Mouse (Mus musculus) ES-E14 (cell line): ENCODE data around the gene Bri3. TPM values are rescaled to one million over a fixed set of nuclear protein-coding genes. Genes with fewer than 3 reads are reported as not detected.

Experiments used
- DNase-seq: peaks from one replicate; pipeline ENCODE4 v3.0.0-alpha.2; 2013; ENCODE audit warnings: low read depth, low spot score
- H3K27ac ChIP-seq: 2 replicates; pipeline ENCODE4 v1.5.1; 2012; ENCODE audit warnings: low read depth, mild to moderate bottlenecking, low read length, moderate library complexity, mixed read lengths; ENCODE audit not compliant: poor library complexity, insufficient read depth, severe bottlenecking
- H3K36me3 ChIP-seq: 2 replicates; pipeline ENCODE4 v1.6.1; 2012; ENCODE audit warnings: mild to moderate bottlenecking, low read length, moderate library complexity, mixed read lengths; ENCODE audit not compliant: control insufficient read depth, poor library complexity, insufficient read depth, severe bottlenecking
- H3K4me1 ChIP-seq, 2 experiments: fragments of 150-350 bp in 1 of 2; sonication (generic) in 1 of 2; 2 replicates each; pipeline ENCODE4 v1.6.1; 2012; ENCODE audit warnings: low read length in 2 of 2, mild to moderate bottlenecking in 1 of 2, mixed read lengths in 1 of 2; ENCODE audit not compliant: control insufficient read depth in 2 of 2, insufficient read depth in 2 of 2, poor library complexity in 1 of 2
- H3K4me3 ChIP-seq, 2 experiments: fragments of 150-350 bp in 1 of 2; sonication (generic) in 1 of 2; 2 replicates each; pipeline ENCODE4 v1.5.1; 2012; ENCODE audit warnings: low read length in 2 of 2, low read depth in 1 of 2, mild to moderate bottlenecking in 1 of 2, mixed read lengths in 1 of 2; ENCODE audit not compliant: insufficient read depth in 1 of 2, poor library complexity in 1 of 2, severe bottlenecking in 1 of 2
- H3K9ac ChIP-seq: 2 replicates; pipeline ENCODE4 v1.6.1; 2012; ENCODE audit warnings: low read depth, mild to moderate bottlenecking, low read length, mixed read lengths; ENCODE audit not compliant: poor library complexity, insufficient read depth, severe bottlenecking
- H3K9me3 ChIP-seq: fragments of 150-350 bp; sonication (generic); 2 replicates; pipeline ENCODE4 v1.6.1; 2012; ENCODE audit warnings: low read depth, mild to moderate bottlenecking, low read length; ENCODE audit not compliant: control insufficient read depth, insufficient read depth
- CHD2 ChIP-seq: IDR thresholded peaks from 2 replicates; pipeline ENCODE4 v1.6.1; 2014; ENCODE audit warnings: mild to moderate bottlenecking, low read depth, low read length, inconsistent platforms
- HCFC1 ChIP-seq: IDR thresholded peaks from 2 replicates; pipeline ENCODE4 v1.6.1; 2012; ENCODE audit warnings: low read length, inconsistent platforms, borderline replicate concordance; ENCODE audit not compliant: insufficient read depth
- MAFK ChIP-seq: IDR thresholded peaks from 2 replicates; pipeline ENCODE4 v1.6.1; 2014; ENCODE audit warnings: mild to moderate bottlenecking, low read depth, low read length, inconsistent platforms; ENCODE audit not compliant: insufficient read depth
- ZC3H11A ChIP-seq: IDR thresholded peaks from 2 replicates; pipeline ENCODE4 v1.6.1; 2012; ENCODE audit warnings: low read depth, mild to moderate bottlenecking, inconsistent platforms, low read length, borderline replicate concordance
- ZNF384 ChIP-seq: IDR thresholded peaks from 2 replicates; pipeline ENCODE4 v1.6.1; 2012; ENCODE audit warnings: low read depth, low read length, inconsistent platforms
- in situ Hi-C, 2 experiments: fragments of 600-800 bp; cut with MboI; formaldehyde crosslinking; loops; one replicate each; pipeline ENCODE4 v1.15.1; 2025; ENCODE audit warnings: low sequenced_read_pairs in 2 of 2, inconsistent platforms in 1 of 2; ENCODE audit not compliant: unreplicated experiment in 2 of 2
- total RNA-seq: library from RNA; depleted of rRNA; stranded (reverse); fragments of 300-350 nt; gene quantifications from 2 replicates; pipeline ENCODE4 v1.2.3, GENCODE M21; 2012

Gene Bri3
- total RNA-seq, 1 experiment, result 26.4 TPM

DNA sequence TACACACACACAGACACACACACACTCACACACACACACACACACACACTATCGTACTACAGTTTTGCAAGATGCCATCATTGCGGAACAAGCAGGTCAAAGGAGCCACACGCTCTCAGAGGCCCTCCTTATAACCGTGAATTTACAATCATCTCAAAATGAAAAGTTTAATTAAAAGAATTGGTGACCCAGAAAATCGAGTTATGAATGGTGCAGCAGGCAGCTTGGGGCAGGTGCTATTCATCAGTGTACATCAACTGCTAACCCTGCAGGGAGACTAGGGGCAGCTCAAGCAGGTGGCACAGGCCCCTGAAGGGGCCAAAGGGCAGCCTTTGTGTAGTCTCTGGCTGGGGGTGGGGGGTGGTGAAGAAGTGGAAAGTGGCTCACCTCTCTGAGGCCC is 156.6 kb downstream of the Bri3 start:
- TF ChIP-seq HCFC1, result no peak
- H3K36me3 ChIP-seq, result no peaks in the 10 kb centered on the region
- no peak overlapping the region for H3K4me3 ChIP-seq
- no peak overlapping the region for H3K27ac ChIP-seq
- no peak for DNase-seq
- no peaks in the 10 kb centered on the region for H3K9me3 ChIP-seq
- in situ Hi-C loops, result no loop called here
- H3K4me1 ChIP-seq, result no peaks in the 10 kb centered on the region
- no peak overlapping the region for H3K9ac ChIP-seq

DNA sequence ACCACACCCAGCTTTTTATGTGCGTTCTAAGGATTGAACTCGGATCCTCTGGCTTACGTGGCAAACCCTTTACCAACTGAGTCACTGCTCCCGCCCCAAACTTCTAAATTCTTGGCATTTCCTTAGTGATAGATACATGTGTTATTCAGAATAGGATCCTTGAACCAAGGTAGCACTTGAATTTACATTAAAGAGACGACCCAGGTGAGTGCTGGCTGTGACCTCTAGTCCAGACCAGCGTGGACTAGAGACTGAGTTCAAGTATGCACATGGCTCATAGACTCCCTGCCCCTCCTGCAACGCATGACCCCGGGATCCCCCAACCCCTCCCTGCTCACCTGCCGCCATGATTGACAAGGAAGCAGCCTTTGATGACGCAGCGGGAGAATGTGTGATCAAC is 162.0 kb downstream of the Bri3 start:
- Histone ChIP-seq H3K9ac (no peak overlapping the region), H3K4me1 (peaks cover 0 to 2% of the 10 kb centered on the region in 2 experiments; a peak in 1 of 4 replicates), H3K4me3 (no peak overlapping the region), H3K36me3 (no peaks in the 10 kb centered on the region), H3K9me3 (no peaks in the 10 kb centered on the region), H3K27ac (no peak overlapping the region)
- no peak for DNase-seq
- in situ Hi-C loops, result no loop called here
- TF ChIP-seq HCFC1 (no peak), ZNF384 (no peak)

DNA sequence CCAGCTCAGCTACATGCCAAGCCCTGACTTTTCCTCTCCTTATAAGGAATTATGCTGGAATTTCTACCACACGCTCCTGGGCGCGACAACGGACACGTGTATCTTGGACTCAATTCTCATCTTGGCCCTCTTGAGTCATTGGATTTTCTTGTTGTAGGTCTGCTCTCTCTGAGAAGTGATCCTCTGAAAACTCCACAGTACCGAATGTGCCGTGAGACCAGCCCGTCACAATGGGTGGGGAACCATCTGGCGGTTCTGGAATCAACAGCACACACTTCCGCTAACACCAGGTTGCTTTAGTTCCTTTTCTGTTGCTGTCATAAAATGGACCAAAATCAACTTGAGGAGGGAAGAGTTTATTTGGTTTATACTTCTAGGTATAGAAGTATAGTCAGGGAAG is 166.4 kb downstream of the Bri3 start:
- Histone ChIP-seq H3K4me1 (peaks cover 0 to 2% of the 10 kb centered on the region in 2 experiments; a peak in 1 of 4 replicates), H3K9ac (no peak overlapping the region), H3K9me3 (no peaks in the 10 kb centered on the region), H3K27ac (no peak overlapping the region), H3K36me3 (no peaks in the 10 kb centered on the region), H3K4me3 (no peak overlapping the region)
- TF ChIP-seq HCFC1, result no peak
- no peak for TF ChIP-seq ZNF384
- in situ Hi-C loops, result no loop called here
- DNase-seq, result no peak

DNA sequence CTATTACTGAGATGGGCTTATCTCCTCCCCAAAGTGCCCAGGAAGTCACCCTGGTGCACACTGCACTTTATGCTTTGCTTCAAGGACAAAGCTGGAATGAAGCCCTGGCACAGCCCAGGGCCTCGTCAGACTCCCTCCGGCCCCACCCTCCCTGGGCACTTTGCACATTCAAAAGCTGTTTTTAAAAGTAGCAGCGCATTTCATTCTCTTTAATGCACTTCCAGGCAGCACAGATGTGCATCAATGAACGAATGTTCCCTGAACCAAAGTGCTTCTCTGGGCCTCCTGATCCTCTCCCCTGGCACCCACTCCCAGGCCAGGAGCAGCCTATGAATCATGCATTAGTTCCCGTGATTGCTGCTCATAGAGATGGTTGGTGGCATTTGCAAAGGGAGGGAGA is 167.5 kb downstream of the Bri3 start:
- Histone ChIP-seq H3K36me3 (no peaks in the 10 kb centered on the region), H3K4me1 (no peaks in the 10 kb centered on the region), H3K9ac (no peak overlapping the region), H3K4me3 (no peak overlapping the region), H3K27ac (no peak overlapping the region), H3K9me3 (no peaks in the 10 kb centered on the region)
- TF ChIP-seq CHD2 (no peak), HCFC1 (no peak), ZNF384 (no peak), ZC3H11A (no peak), MAFK (no peak)
- in situ Hi-C loops, result no loop called here
- DNase-seq, result no peak

DNA sequence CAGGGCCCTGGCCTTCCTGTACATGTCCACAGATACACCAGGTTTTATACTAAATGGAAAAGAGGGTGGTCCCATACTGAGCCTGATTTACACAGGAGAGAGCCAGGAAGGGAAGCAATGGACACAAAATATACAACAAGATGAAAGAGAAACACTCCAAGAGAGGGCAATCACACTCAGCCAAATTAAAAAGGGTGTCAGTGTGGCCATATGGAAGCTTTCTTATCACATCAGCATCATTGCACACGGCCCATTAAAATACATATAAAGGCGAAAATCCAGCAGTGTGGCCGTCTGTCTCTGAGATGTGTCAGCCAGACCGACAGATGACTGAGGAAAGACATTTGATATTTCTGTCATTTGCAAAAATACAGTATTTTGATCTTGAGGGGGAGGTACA is 168.5 kb downstream of the Bri3 start:
- DNase-seq, result no peak
- in situ Hi-C loops, result no loop called here
- Histone ChIP-seq H3K9me3 (no peaks in the 10 kb centered on the region), H3K27ac (no peak overlapping the region), H3K4me3 (no peak overlapping the region), H3K36me3 (no peaks in the 10 kb centered on the region), H3K4me1 (no peaks in the 10 kb centered on the region), H3K9ac (no peak overlapping the region)
- no peak for TF ChIP-seq CHD2
- no peak for TF ChIP-seq HCFC1
- TF ChIP-seq MAFK, result no peak
- no peak for TF ChIP-seq ZC3H11A
- TF ChIP-seq ZNF384, result no peak
